Mouse (Mus musculus): ENCODE measurements around the gene Prpf18.

Gene Prpf18

GRCm38 (mm10) chr2:4601034-4601890 is 50.7 kb downstream of the Prpf18 start:
- DNase-seq (ENCODE audit: low read depth, low spot score), result peak; percentile 48
- no peaks in the 10 kb centered on the region for H3K36me3 ChIP-seq (ENCODE audit: control insufficient read depth, insufficient read depth, low read length, poor library complexity, severe bottlenecking)
- no peaks in the 10 kb centered on the region for H3K27me3 ChIP-seq (ENCODE audit: control insufficient read depth, insufficient read depth, low read length, poor library complexity, severe bottlenecking)

- DNase-seq (ENCODE audit: low read depth, low spot score), result no peak
- no peaks in the 10 kb centered on the region for H3K27me3 ChIP-seq (ENCODE audit: control insufficient read depth, insufficient read depth, low read length, poor library complexity, severe bottlenecking)
These were observed 54.9 kb downstream of the Prpf18 start for GRCm38 (mm10) chr2:4596992-4597391.

DNA sequence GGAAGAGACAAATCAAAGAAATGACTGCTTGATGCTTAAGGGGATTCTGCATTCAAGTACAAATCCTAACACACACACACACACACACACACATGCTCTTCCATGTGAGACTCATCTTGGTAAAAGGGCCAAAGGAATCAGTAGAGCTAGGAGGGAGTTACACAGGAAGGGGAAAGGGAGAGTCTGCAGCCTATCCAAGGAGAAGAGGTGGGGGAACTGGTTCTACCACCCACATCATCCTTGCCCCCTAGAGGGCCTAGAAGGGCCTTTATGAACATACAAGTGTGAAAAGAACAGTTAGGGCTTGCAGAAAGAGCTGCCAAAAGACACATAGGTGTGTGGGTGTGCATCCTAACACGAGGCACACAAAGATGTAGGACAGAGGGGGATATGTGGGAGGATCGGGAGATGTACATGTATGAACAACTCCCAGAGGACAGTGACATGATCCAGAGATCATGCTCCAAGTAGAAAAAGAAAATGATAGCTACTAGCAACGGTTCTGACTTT is 58.0 kb downstream of the Prpf18 start:
- no peaks in the 10 kb centered on the region for H3K36me3 ChIP-seq (ENCODE audit: control insufficient read depth, insufficient read depth, low read length, poor library complexity, severe bottlenecking)
- no peaks in the 10 kb centered on the region for H3K27me3 ChIP-seq (ENCODE audit: control insufficient read depth, insufficient read depth, low read length, poor library complexity, severe bottlenecking)
- DNase-seq (ENCODE audit: low read depth, low spot score), result no peak

More at GRCm38 (mm10) chr2:4596992-4597391, 54.9 kb downstream of the Prpf18 start:
- no peaks in the 10 kb centered on the region for H3K36me3 ChIP-seq (ENCODE audit: control insufficient read depth, insufficient read depth, low read length, poor library complexity, severe bottlenecking)

DNA sequence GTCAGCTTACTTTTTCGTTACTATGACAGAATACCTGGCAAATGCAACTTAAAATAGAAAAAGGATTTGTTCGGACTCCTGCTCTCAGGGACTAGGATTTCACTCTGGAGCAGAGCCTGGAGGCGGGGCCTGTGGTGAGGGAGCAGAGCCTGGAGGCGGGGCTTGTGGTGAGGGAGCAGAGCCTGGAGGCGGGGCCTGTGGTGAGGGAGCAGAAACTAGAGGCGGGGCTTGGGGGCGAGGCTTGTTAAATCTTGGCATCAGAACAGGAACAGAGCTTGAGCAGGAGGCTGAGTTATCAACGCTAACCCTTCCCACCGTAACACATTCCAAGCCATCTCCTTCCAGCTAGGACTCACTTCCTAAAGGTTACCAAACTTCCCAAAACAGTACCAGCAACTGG is 58.5 kb downstream of the Prpf18 start:
- no peak for DNase-seq (ENCODE audit: low read depth, low spot score)
- Histone ChIP-seq H3K27me3 (ENCODE audit: control insufficient read depth, insufficient read depth, low read length, poor library complexity, severe bottlenecking) (no peaks in the 10 kb centered on the region), H3K36me3 (ENCODE audit: control insufficient read depth, insufficient read depth, low read length, poor library complexity, severe bottlenecking) (no peaks in the 10 kb centered on the region)

DNA sequence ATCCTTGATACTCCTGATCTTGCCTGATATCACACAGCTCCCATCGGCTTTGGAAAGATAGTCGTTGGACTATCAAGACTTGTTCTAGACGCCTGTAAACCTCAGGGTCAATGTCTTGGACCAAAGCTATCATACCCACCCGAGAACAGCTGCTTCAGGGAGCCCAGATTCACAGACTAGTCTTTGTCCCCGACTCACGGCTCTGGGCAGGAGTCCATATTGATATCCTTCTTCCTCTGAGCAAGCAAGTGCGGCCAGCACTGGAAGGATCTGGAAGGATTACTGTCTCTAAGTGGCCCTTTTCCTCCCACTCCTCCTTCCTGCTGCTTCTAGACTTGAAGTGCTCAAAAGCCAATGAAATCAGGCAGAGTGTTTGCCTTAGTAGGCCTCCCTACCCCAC is 59.2 kb downstream of the Prpf18 start:
- H3K27me3 ChIP-seq (ENCODE audit: control insufficient read depth, insufficient read depth, low read length, poor library complexity, severe bottlenecking), result no peaks in the 10 kb centered on the region
- DNase-seq (ENCODE audit: low read depth, low spot score), result no peak
- no peaks in the 10 kb centered on the region for H3K36me3 ChIP-seq (ENCODE audit: control insufficient read depth, insufficient read depth, low read length, poor library complexity, severe bottlenecking)

- H3K27me3 ChIP-seq (ENCODE audit: control insufficient read depth, insufficient read depth, low read length, poor library complexity, severe bottlenecking), result no peaks in the 10 kb centered on the region
- DNase-seq (ENCODE audit: low read depth, low spot score), result peak; percentile 6
- H3K36me3 ChIP-seq (ENCODE audit: control insufficient read depth, insufficient read depth, low read length, poor library complexity, severe bottlenecking), result no peaks in the 10 kb centered on the region
These were observed 60.3 kb downstream of the Prpf18 start for GRCm38 (mm10) chr2:4591647-4592046.

GRCm38 (mm10) chr2:4587685-4588409 is 64.1 kb downstream of the Prpf18 start:
- Histone ChIP-seq H3K27me3 (ENCODE audit: control insufficient read depth, insufficient read depth, low read length, poor library complexity, severe bottlenecking) (no peaks in the 10 kb centered on the region), H3K36me3 (ENCODE audit: control insufficient read depth, insufficient read depth, low read length, poor library complexity, severe bottlenecking) (no peaks in the 10 kb centered on the region)
- DNase-seq (ENCODE audit: low read depth, low spot score), result no peak

- DNase-seq (ENCODE audit: low read depth, low spot score), result no peak
- no peaks in the 10 kb centered on the region for H3K27me3 ChIP-seq (ENCODE audit: control insufficient read depth, insufficient read depth, low read length, poor library complexity, severe bottlenecking)
- H3K36me3 ChIP-seq (ENCODE audit: control insufficient read depth, insufficient read depth, low read length, poor library complexity, severe bottlenecking), result no peaks in the 10 kb centered on the region
These were observed 65.7 kb downstream of the Prpf18 start for GRCm38 (mm10) chr2:4586245-4586644.

DNA sequence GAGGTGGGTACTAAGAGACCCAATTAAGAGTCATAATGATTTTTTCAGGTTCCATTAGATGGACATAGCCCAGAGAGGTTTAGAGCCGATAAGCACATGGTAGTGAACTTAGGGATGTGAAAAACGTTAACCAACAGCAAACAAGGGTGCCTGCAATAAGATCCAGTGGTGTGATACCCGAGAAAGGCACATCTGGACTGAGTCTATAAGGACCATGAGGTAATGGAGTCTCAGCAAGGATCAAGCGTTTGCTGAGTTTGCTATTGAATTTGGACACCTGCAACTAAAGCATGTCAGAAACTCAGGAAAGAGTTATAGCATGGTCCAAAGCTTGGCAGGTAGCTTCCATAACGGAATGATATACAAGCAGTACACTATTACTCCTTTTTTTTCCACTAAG is 67.7 kb downstream of the Prpf18 start:
- DNase-seq (ENCODE audit: low read depth, low spot score), result no peak
- H3K27me3 ChIP-seq (ENCODE audit: control insufficient read depth, insufficient read depth, low read length, poor library complexity, severe bottlenecking), result no peaks in the 10 kb centered on the region
- H3K36me3 ChIP-seq (ENCODE audit: control insufficient read depth, insufficient read depth, low read length, poor library complexity, severe bottlenecking), result no peaks in the 10 kb centered on the region

- H3K36me3 ChIP-seq (ENCODE audit: control insufficient read depth, insufficient read depth, low read length, poor library complexity, severe bottlenecking), result no peaks in the 10 kb centered on the region
- H3K27me3 ChIP-seq (ENCODE audit: control insufficient read depth, insufficient read depth, low read length, poor library complexity, severe bottlenecking), result no peaks in the 10 kb centered on the region
- no peak for DNase-seq (ENCODE audit: low read depth, low spot score)
These were observed 69.0 kb downstream of the Prpf18 start for GRCm38 (mm10) chr2:4582930-4583329.

GRCm38 (mm10) chr2:4580666-4581065 is 71.2 kb downstream of the Prpf18 start:
- Histone ChIP-seq H3K27me3 (ENCODE audit: control insufficient read depth, insufficient read depth, low read length, poor library complexity, severe bottlenecking) (no peaks in the 10 kb centered on the region), H3K36me3 (ENCODE audit: control insufficient read depth, insufficient read depth, low read length, poor library complexity, severe bottlenecking) (no peaks in the 10 kb centered on the region)
- DNase-seq (ENCODE audit: low read depth, low spot score), result no peak

- no peaks in the 10 kb centered on the region for H3K36me3 ChIP-seq (ENCODE audit: control insufficient read depth, insufficient read depth, low read length, poor library complexity, severe bottlenecking)
- no peak for DNase-seq (ENCODE audit: low read depth, low spot score)
- no peaks in the 10 kb centered on the region for H3K27me3 ChIP-seq (ENCODE audit: control insufficient read depth, insufficient read depth, low read length, poor library complexity, severe bottlenecking)
These were observed 72.4 kb downstream of the Prpf18 start for GRCm38 (mm10) chr2:4579357-4580068.

GRCm38 (mm10) chr2:4578291-4578690 is 73.6 kb downstream of the Prpf18 start:
- H3K36me3 ChIP-seq (ENCODE audit: control insufficient read depth, insufficient read depth, low read length, poor library complexity, severe bottlenecking), result no peaks in the 10 kb centered on the region

GRCm38 (mm10) chr2:4575975-4576374 is 75.9 kb downstream of the Prpf18 start:
- Histone ChIP-seq H3K27me3 (ENCODE audit: control insufficient read depth, insufficient read depth, low read length, poor library complexity, severe bottlenecking) (no peaks in the 10 kb centered on the region), H3K36me3 (ENCODE audit: control insufficient read depth, insufficient read depth, low read length, poor library complexity, severe bottlenecking) (no peaks in the 10 kb centered on the region)
- no peak for DNase-seq (ENCODE audit: low read depth, low spot score)

More at GRCm38 (mm10) chr2:4578291-4578690, 73.6 kb downstream of the Prpf18 start:
- no peak for DNase-seq (ENCODE audit: low read depth, low spot score)
- no peaks in the 10 kb centered on the region for H3K27me3 ChIP-seq (ENCODE audit: control insufficient read depth, insufficient read depth, low read length, poor library complexity, severe bottlenecking)
